Mouse (Mus musculus) T-helper 17 cell (primary cell): Measurements from ENCODE around the gene Maneal.

ENCODE experiments used
- in situ Hi-C, 2 experiments: fragments of 300-600 bp; cut with MboI, MseI; formaldehyde crosslinking; loops; 1 replicate in 1 of 2; 2 replicates in 1 of 2; pipeline ENCODE4 v1.15.1; 2025; ENCODE audit warnings: high pct_unique_total_duplicates in 2 of 2

The Maneal gene

DNA sequence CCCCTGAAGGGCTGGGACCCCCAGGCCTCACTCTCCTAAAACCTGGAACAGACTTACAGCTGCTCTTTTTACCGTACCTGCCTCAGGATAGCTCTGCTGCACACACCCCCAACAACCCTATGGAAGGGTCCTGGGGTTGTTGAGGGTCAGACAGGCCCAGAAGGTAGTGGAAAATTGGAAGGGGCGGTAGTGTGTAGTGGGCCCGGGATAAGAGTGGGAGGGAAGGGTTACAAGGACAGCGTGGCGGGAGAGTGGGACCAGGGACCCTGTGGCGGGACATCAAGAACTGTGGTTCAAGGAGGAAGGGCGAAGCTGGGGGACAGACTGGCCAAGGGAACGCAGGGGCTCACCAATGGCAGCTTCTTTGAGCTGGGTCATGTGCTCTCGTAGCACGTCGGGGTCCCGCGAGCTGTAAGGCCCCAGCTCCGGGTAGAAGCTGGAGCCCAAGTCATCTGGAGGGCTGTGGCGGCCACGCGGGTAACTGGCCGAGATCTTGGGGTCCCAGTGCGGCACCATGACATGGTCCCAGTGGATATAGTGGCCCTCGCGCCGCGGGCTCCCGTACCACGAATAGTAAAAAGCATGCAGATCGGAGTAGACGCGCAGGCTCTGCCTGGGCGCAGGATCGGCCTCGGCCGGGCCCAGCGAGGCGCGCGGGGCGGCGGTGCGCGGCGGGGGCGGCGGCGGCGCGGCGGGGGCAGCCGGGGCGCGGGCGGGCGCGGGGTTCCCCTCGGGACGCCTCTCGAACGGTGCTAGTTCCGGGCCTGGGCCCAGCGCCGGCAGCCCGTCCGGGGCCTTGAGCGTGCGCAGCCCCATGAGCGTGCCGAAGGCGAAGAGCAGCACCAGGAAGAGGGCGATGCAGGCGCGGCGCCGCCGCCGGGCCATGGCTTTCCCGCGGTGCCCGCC, at the start of gene Maneal:
Maneal (minus strand) TSS at position 889 of the 906 bp plus-strand sequence.
- in situ Hi-C loops = no loop called here

DNA sequence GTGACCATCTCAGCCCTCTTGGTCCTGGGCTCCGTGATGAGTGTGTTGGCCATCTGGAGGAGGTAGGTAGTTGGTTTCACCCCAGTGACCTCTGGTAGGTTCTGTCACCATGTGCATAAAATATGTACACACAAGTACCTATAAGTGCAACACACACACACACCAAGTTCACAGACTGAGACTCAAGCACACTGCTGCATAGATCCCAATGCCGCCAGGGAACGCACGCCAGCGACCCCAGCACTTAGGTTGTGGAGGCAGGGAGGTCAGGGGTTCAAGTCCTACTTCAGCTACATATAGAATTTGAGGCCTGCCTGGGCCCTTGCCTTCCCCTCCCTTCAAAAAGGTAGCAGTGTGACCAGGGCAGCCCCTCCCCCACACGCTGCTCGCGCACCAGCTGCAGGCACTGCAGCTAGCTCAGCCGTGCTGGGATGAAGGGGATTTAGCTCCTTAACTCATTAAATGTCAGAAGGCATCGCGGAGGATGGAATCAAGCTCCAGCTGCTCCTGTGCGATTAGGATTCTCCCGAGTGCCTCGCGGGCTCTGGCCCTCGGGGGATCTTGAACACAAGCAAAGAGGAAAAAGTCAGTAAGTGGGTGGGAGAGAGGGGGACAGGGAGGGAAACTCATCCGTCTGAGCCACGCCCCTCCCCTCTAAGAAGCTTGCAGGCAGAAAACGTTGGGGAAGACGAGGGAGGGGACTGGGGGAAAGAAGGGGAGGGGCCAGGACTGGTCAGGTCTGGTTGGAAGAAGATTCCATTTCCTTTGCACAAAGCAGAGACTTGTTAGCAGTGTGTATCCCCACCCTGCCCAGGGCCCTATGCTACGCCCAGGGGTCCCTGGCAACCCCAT, 44.2 kb upstream of the Maneal start:
- in situ Hi-C loops = loop anchor here in 1 of 2 experiments (10.0 kb wide), 1 partner anchor 771 kb away; no protein-coding TSS in a partner anchor

DNA sequence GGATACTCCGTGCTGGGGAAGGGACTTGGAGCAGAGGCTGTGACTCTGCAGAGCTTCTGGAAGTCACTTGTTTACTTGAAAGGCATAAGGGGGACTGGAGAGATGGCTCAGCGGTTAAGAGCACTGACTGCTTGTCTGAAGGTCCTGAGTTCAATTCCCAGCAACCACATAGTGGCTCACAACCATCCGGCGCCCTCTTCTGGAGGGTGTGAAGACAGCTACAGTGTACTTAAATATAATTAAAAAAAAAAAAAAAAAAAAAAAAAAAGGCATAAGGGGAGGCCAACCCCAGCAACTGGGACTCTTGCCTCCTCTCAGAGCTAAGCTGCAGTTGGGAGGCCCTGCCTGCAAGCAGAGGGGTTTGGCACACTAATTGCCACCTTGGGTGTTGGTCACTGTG, 43.4 kb upstream of the Maneal start:
- in situ Hi-C loops = loop anchor here in 1 of 2 experiments (10.0 kb wide), 1 partner anchor 771 kb away; no protein-coding TSS in a partner anchor

- in situ Hi-C loops = loop anchor here (10.0 to 25.0 kb wide), 2 partner anchors 438 to 765 kb away; no protein-coding TSS in a partner anchor
These were observed 37.9 kb upstream of the Maneal start for GRCm38 (mm10) chr4:124899906-124900305.

DNA sequence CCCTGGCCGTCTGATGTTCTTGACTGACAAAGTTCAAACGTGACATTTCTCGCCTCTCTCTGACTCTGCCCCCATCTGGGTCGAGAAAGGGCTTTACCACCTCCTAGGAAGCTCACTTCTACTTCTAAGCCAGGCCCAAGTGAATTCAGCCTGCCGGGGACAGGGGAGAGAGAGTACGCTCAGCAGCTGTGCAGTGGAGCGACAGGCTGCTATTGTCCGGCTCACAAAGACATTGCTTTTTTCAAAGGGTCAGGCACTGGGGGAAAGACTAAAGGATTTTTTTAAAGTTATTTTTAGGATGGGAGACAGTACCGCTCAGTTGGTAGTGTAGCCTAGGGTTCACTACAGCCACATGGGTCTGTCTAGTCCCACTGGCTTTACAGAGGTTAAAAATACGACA, 36.5 kb upstream of the Maneal start:
- in situ Hi-C loops = loop anchor here in 1 of 2 experiments (25.0 kb wide), 1 partner anchor 436 kb away; no protein-coding TSS in a partner anchor

GRCm38 (mm10) chr4:124894508-124895428, 32.8 kb upstream of the Maneal start:
- in situ Hi-C loops = loop anchor here in 1 of 2 experiments (25.0 kb wide), 1 partner anchor 432 kb away; no protein-coding TSS in a partner anchor

- in situ Hi-C loops = loop anchor here in 1 of 2 experiments (25.0 kb wide), 1 partner anchor 431 kb away; no protein-coding TSS in a partner anchor
These were observed 31.8 kb upstream of the Maneal start for GRCm38 (mm10) chr4:124893769-124894168.

GRCm38 (mm10) chr4:124890831-124891230, 28.9 kb upstream of the Maneal start:
- in situ Hi-C loops = loop anchor here in 1 of 2 experiments (25.0 kb wide), 1 partner anchor 429 kb away; no protein-coding TSS in a partner anchor

GRCm38 (mm10) chr4:124889935-124890334, 28.0 kb upstream of the Maneal start:
- in situ Hi-C loops = loop anchor here in 1 of 2 experiments (25.0 kb wide), 1 partner anchor 428 kb away; no protein-coding TSS in a partner anchor

GRCm38 (mm10) chr4:124888702-124889101, 26.7 kb upstream of the Maneal start:
- in situ Hi-C loops = loop anchor here in 1 of 2 experiments (25.0 kb wide), 1 partner anchor 426 kb away; no protein-coding TSS in a partner anchor

DNA sequence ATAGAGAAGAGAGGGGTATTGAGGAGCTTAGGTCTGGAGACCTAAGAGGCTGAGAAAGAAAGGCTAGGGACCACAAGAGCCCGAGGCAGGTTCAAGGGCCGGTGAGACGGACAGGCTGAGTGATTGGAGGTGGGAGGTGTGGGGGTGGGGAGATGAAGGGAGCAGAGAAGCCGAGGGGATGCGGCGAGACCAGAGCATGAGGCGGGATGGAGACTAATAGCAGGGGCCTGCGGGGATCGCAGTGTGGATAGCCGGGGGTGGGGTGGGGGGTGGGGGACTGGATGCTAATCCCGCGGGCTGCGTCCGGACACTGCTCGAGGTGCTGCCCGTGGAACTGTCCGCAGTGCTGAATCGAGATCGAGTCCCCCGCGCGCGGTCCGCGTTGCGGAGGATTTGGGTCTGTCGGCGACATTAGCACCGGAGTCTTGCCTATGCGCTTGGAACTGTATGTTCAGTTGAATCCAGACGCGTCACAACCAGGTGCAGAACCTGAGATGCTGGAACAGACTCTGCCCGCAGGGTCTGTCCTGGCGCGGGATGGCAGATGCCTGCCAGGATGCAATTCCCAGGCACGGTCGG, 20.3 kb upstream of the Maneal start:
- in situ Hi-C loops = loop anchor here (5.0 to 25.0 kb wide), 2 partner anchors 420 to 950 kb away; no protein-coding TSS in a partner anchor

GRCm38 (mm10) chr4:124881341-124881908, 19.5 kb upstream of the Maneal start:
- in situ Hi-C loops = loop anchor here (5.0 to 25.0 kb wide), 2 partner anchors 419 to 951 kb away; no protein-coding TSS in a partner anchor

DNA sequence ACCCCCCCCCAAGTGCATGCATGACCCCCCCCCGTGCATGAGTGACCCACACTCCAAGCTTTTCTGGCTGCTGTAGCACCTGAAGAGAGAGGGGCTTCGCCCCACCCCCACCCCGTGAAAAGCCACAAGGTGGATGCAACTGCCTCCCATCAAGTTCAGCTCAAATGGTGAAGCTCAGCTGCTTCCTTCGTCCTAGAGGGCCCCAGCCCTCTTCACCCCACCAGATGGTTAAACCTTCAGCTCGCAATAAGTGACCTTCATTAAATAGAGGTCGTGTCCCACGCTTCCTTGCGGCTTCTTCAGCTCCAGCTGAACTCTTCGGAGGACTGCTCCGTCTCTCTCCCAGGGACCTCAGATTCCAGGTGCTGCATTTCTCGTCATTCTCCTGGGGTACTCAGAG, 18.6 kb upstream of the Maneal start, which contains the start of gene Epha10:
Epha10 (plus strand) TSS at position 301 of the 400 bp plus-strand sequence.
- in situ Hi-C loops = loop anchor here (5.0 to 25.0 kb wide), 2 partner anchors 418 to 952 kb away; no protein-coding TSS in a partner anchor

GRCm38 (mm10) chr4:124872719-124873118, 10.7 kb upstream of the Maneal start:
- in situ Hi-C loops = no loop called here

GRCm38 (mm10) chr4:124860446-124860845, 1.5 kb downstream of the Maneal start:
- in situ Hi-C loops = no loop called here

GRCm38 (mm10) chr4:124858370-124858769, 3.6 kb downstream of the Maneal start:
- in situ Hi-C loops = no loop called here

- in situ Hi-C loops = no loop called here
These were observed 5.7 kb downstream of the Maneal start for GRCm38 (mm10) chr4:124856294-124856693.

DNA sequence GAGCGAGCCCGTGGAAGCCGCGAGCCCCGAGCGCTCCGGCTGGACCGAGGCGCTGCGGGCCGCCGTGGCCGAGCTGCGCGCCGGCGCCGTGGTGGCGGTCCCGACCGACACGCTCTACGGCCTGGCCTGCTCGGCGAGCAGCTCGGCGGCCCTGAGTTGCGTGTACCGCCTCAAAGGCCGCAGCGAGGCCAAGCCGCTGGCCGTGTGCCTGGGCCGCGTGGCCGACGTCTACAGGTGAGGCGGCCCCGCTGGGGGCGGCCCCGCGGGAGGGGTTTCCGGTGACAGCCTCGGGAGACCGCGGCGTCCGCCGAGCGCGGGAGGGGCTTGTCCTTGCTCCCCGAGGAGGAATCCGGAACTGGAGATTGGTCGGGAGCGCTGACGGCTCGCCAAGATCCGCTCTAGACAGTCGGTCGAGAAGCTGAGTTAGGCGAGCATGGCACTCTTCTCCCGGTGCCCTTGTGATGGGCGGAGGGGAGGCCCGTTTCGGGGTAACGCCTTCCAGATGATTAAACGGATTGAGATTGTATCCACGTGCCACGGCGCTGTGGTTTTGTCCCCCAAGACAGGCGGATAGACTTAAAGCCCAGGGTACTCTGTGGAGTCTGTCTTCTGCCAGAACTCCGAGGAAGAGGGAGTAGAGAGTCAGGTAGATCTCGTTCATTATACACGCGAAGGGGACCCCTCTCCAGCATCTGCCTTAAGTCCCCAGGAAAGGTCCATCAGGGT, 10.9 kb downstream of the Maneal start, which contains the start of gene 1110065P20Rik:
1110065P20Rik (minus strand) TSS at position 264 of the 726 bp plus-strand sequence.
- in situ Hi-C loops = no loop called here
